Mouse (Mus musculus): ENCODE measurements at regions not wholly inside any gene's neighbourhood (a gene's known extent, or its start where the extent isn't known, plus 50 kb on each side); places are given as distances from the start of the nearest gene placed in this dataset.

DNA sequence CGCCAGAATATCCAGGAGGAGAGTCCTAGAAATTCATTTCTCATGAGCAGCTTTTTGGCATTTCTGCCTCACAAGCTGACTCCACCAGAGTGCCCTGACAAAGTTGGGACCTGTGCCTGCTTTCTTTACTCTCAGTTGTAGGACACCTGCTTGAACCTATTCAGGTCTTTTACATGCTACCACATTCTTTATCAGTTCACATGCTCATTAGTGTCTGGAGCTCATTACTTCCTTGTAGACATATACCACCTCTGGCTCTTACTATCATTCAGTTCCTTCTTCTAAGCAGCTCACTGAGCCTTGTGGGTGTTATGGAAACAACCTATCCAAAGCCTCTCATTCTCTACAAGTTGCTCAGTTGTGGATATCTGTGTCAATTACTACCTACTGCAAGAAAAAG lies 363.4 kb upstream of the Gm5150 start:
- Histone ChIP-seq H3K4me1 (replicated peaks; ENCODE audit: low read depth, low read length) (no peaks in the 10 kb centered on the region), H3K27me3 (ENCODE audit: insufficient read depth, low read length) (no peaks in the 10 kb centered on the region), H3K36me3 (ENCODE audit: insufficient read depth, low read length) (no peaks in the 10 kb centered on the region), H3K4me3 (replicated peaks; ENCODE audit: low read length) (no peak overlapping the region), H3K9me3 (ENCODE audit: low read length) (no peaks in the 10 kb centered on the region)
- TF ChIP-seq NANOG (IDR thresholded peaks at IDR 0.05; ENCODE audit: borderline replicate concordance, low read length) = no peak
- TF ChIP-seq CTCF (conservative IDR thresholded peaks at IDR 0.05; ENCODE audit: low read length) = no peak
- no peak for TF ChIP-seq POU5F1 (IDR thresholded peaks at IDR 0.05; ENCODE audit: borderline replicate concordance, low read length)

- H3K4me3 ChIP-seq (replicated peaks; ENCODE audit: low read length) = no peak overlapping the region
- H3K36me3 ChIP-seq (ENCODE audit: insufficient read depth, low read length) = no peaks in the 10 kb centered on the region
- peaks cover 19% of the 10 kb centered on the region for H3K9me3 ChIP-seq (ENCODE audit: low read length)
- no peaks in the 10 kb centered on the region for H3K4me1 ChIP-seq (replicated peaks; ENCODE audit: low read depth, low read length)
- TF ChIP-seq CTCF (conservative IDR thresholded peaks at IDR 0.05; ENCODE audit: low read length) (no peak), NANOG (IDR thresholded peaks at IDR 0.05; ENCODE audit: borderline replicate concordance, low read length) (no peak), POU5F1 (IDR thresholded peaks at IDR 0.05; ENCODE audit: borderline replicate concordance, low read length) (no peak)
- no peaks in the 10 kb centered on the region for H3K27me3 ChIP-seq (ENCODE audit: insufficient read depth, low read length)
These were observed 356.9 kb upstream of the Gm5150 start for GRCm38 (mm10) chr3:16363134-16363533.

DNA sequence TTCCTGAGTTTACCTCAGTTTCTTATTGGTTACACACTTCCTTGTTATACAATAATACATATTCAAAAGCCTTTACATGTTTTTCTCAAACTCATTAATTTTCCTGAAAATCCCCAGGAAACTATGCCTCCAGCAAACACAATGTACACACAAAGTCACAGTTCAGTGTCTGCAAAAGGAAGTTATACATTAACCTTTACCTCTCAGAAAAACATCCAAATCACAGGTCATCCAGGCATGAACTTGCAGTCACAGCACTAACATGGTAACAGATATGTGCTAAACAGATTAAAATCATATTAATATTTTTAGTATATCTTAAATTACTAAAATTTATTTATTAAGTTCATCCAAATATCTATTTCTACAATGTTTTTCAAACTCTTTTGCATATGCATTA lies 352.8 kb upstream of the Gm5150 start:
- Histone ChIP-seq H3K36me3 (ENCODE audit: insufficient read depth, low read length) (no peaks in the 10 kb centered on the region), H3K4me3 (replicated peaks; ENCODE audit: low read length) (no peak overlapping the region), H3K9me3 (ENCODE audit: low read length) (peaks cover 28% of the 10 kb centered on the region), H3K4me1 (replicated peaks; ENCODE audit: low read depth, low read length) (no peaks in the 10 kb centered on the region), H3K27me3 (ENCODE audit: insufficient read depth, low read length) (no peaks in the 10 kb centered on the region)
- TF ChIP-seq CTCF (conservative IDR thresholded peaks at IDR 0.05; ENCODE audit: low read length) (no peak), POU5F1 (IDR thresholded peaks at IDR 0.05; ENCODE audit: borderline replicate concordance, low read length) (no peak), NANOG (IDR thresholded peaks at IDR 0.05; ENCODE audit: borderline replicate concordance, low read length) (no peak)

GRCm38 (mm10) chr3:16330750-16331149 lies 324.5 kb upstream of the Gm5150 start:
- no peaks in the 10 kb centered on the region for H3K36me3 ChIP-seq (ENCODE audit: insufficient read depth, low read length)
- TF ChIP-seq POU5F1 (IDR thresholded peaks at IDR 0.05; ENCODE audit: borderline replicate concordance, low read length) (no peak), CTCF (conservative IDR thresholded peaks at IDR 0.05; ENCODE audit: low read length) (no peak), NANOG (IDR thresholded peaks at IDR 0.05; ENCODE audit: borderline replicate concordance, low read length) (no peak)
- H3K4me3 ChIP-seq (replicated peaks; ENCODE audit: low read length) = no peak overlapping the region
- no peaks in the 10 kb centered on the region for H3K27me3 ChIP-seq (ENCODE audit: insufficient read depth, low read length)
- peaks cover 35% of the 10 kb centered on the region for H3K9me3 ChIP-seq (ENCODE audit: low read length)
- H3K4me1 ChIP-seq (replicated peaks; ENCODE audit: low read depth, low read length) = no peaks in the 10 kb centered on the region

- Histone ChIP-seq H3K27me3 (ENCODE audit: insufficient read depth, low read length) (no peaks in the 10 kb centered on the region), H3K9me3 (ENCODE audit: low read length) (peaks cover 20% of the 10 kb centered on the region), H3K4me1 (replicated peaks; ENCODE audit: low read depth, low read length) (no peaks in the 10 kb centered on the region), H3K36me3 (ENCODE audit: insufficient read depth, low read length) (no peaks in the 10 kb centered on the region), H3K4me3 (replicated peaks; ENCODE audit: low read length) (no peak overlapping the region)
- TF ChIP-seq NANOG (IDR thresholded peaks at IDR 0.05; ENCODE audit: borderline replicate concordance, low read length) (no peak), CTCF (conservative IDR thresholded peaks at IDR 0.05; ENCODE audit: low read length) (peak; percentile 22), POU5F1 (IDR thresholded peaks at IDR 0.05; ENCODE audit: borderline replicate concordance, low read length) (no peak)
These were observed 304.6 kb upstream of the Gm5150 start for GRCm38 (mm10) chr3:16310834-16311233.

- H3K9me3 ChIP-seq (ENCODE audit: low read length) = peaks cover 36% of the 10 kb centered on the region
- TF ChIP-seq NANOG (IDR thresholded peaks at IDR 0.05; ENCODE audit: borderline replicate concordance, low read length) (no peak), CTCF (conservative IDR thresholded peaks at IDR 0.05; ENCODE audit: low read length) (no peak), POU5F1 (IDR thresholded peaks at IDR 0.05; ENCODE audit: borderline replicate concordance, low read length) (no peak)
- no peaks in the 10 kb centered on the region for H3K27me3 ChIP-seq (ENCODE audit: insufficient read depth, low read length)
- no peaks in the 10 kb centered on the region for H3K4me1 ChIP-seq (replicated peaks; ENCODE audit: low read depth, low read length)
- no peaks in the 10 kb centered on the region for H3K36me3 ChIP-seq (ENCODE audit: insufficient read depth, low read length)
- no peak overlapping the region for H3K4me3 ChIP-seq (replicated peaks; ENCODE audit: low read length)
These were observed 271.2 kb upstream of the Gm5150 start for GRCm38 (mm10) chr3:16277407-16277806.

All from E14TG2a.4 (cell line).